Mouse (Mus musculus) olfactory bulb, adult 2 months (tissue): ENCODE data around the gene Optc.

Experiments
- CTCF ChIP-seq: fragments of 200-500 bp; IDR thresholded peaks from 2 replicates; pipeline ENCODE4 v1.5.1; 2012; ENCODE audit warnings: low read depth, mild to moderate bottlenecking, low read length, moderate library complexity; ENCODE audit not compliant: insufficient read depth
- POLR2A ChIP-seq: fragments of 200-500 bp; IDR thresholded peaks from 2 replicates; pipeline ENCODE4 v1.6.1; 2012; ENCODE audit warnings: mild to moderate bottlenecking, low read depth, low read length, moderate library complexity; ENCODE audit not compliant: insufficient read depth

DNA sequence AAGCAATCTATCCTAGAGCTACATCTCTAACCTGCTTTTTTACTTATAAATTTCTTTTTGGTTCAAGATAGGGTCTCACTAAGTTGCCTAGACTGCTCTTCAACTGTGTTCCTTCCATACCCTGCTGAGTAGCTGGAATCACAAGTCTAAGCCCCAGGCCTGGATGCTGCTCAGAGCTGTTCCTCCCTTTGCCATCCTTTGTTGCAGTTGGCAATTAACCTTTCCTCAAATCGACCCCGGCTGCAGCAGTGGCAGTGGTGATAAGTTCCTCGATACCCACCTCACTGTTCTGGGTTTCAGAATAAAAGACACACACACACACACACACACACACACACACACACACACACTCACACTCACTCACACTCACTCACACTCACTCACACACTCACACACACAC lies 17.4 kb upstream of the Optc start:
- TF ChIP-seq CTCF = no peak
- no peak for TF ChIP-seq POLR2A
